Mouse (Mus musculus): ENCODE measurements at regions not wholly inside any gene's neighbourhood (a gene's known extent, or its start where the extent isn't known, plus 50 kb on each side); places are given as distances from the start of the nearest gene placed in this dataset.

DNA sequence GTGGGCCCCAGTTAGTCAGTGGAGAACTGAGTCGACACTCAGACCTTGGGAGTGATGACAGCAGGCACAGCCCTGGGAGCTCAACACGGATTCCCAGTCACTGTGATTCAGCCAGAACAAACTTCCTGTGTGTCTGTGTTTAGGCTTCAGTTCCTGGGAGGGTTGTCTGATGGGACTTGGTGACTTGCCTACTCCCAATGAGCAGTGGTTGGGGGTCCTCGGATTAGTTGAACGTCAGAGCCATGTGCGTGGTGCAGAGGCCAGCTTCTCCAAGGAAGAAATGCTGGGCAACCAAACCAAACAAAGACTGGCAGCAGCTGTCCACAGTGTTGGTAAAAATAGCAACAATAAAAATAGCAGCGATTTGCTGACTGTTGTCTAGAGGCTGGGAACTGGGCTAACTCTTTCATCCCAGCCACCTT is 152.7 kb downstream of the Zfp706 start:
- no peak overlapping the region; the same call in none of the 2 replicates for H3K9ac ChIP-seq (ENCODE audit: low read depth, low read length)
- ATAC-seq (replicated peaks; ENCODE audit: insufficient number of reproducible peaks, low FRiP score, low TSS enrichment): peak; percentile 57; the same call in 1 of the 2 replicates
- H3K4me3 ChIP-seq (ENCODE audit: low read depth, low read length): no peak overlapping the region
- H3K27me3 ChIP-seq (ENCODE audit: control insufficient read depth, insufficient read depth, low read length): no peaks in the 10 kb centered on the region
- H3K36me3 ChIP-seq (ENCODE audit: control insufficient read depth, insufficient read depth, low read length): no peaks in the 10 kb centered on the region
- H3K9me3 ChIP-seq (replicated peaks; ENCODE audit: control insufficient read depth, low read length): no peaks in the 10 kb centered on the region
- H3K4me2 ChIP-seq: peak overlapping the region; percentile 40
- WGBS (ENCODE audit: insufficient replicate concordance): 14% methylated on average over 6 of the region's 6 CpGs
- H3K4me1 ChIP-seq (ENCODE audit: control insufficient read depth, insufficient read depth, low read length): peaks cover 18% of the 10 kb centered on the region
- H3K27ac ChIP-seq (ENCODE audit: low read depth, low read length): peak overlapping the region; percentile 95

DNA sequence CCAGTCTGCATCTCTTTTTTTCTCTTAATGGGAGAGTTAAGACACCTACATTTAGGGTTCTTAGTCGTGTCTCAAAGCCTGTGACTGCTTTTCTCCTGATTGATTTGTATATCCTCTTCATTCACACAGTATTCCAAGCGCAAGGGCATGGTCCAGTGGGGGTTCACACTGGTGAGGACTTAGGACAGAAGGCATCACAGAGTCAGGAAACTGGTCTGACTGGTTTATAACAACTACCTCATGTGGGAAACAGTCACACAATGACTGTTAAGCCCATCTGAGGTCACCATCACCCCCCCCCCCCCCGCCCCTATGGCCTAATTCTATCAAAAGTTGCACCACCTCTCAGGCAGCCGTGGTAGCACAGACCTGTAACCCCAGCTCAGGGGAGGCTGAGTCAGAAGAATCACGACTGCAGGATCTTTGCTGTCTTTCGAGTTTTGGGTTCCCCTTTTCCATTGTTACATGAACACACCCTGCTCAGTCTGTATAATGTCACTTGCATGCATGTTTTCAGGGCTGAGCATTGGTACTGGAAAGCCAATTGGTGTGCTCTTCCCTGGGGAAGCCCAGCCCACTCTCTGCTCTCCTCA is 155.2 kb downstream of the Zfp706 start:
- ATAC-seq (replicated peaks; ENCODE audit: insufficient number of reproducible peaks, low FRiP score, low TSS enrichment): no peak
- H3K9me3 ChIP-seq (replicated peaks; ENCODE audit: control insufficient read depth, low read length): no peaks in the 10 kb centered on the region
- no peak overlapping the region for H3K27ac ChIP-seq (ENCODE audit: low read depth, low read length)
- no peaks in the 10 kb centered on the region for H3K27me3 ChIP-seq (ENCODE audit: control insufficient read depth, insufficient read depth, low read length)
- no peaks in the 10 kb centered on the region for H3K36me3 ChIP-seq (ENCODE audit: control insufficient read depth, insufficient read depth, low read length)
- no peak overlapping the region for H3K4me2 ChIP-seq
- H3K4me3 ChIP-seq (ENCODE audit: low read depth, low read length): no peak overlapping the region
- H3K9ac ChIP-seq (ENCODE audit: low read depth, low read length): no peak overlapping the region
- peaks cover 25% of the 10 kb centered on the region for H3K4me1 ChIP-seq (ENCODE audit: control insufficient read depth, insufficient read depth, low read length)
- 53% methylated on average over 6 of the region's 6 CpGs for WGBS (ENCODE audit: insufficient replicate concordance)

DNA sequence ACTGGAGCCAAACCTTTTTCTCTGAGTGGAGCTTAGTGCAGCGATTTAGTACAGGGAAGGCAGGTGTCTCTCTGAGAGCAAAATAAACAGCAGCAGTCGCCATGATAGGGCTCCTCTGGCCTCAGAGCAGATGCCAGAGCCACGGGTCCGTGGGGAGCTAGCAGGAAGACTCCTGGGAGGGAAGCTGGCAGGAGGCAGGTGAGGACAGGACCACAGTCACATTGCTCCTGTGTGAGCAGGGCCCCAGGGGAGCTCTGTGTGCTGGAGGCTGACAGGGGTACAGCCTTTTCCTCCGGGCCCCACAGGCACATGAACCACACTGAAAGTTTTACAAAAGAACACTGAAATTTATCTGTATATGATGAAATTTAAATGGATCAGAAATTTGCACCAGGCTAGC is 159.3 kb downstream of the Zfp706 start:
- Histone ChIP-seq H3K4me2 (no peak overlapping the region), H3K27me3 (ENCODE audit: control insufficient read depth, insufficient read depth, low read length) (no peaks in the 10 kb centered on the region), H3K36me3 (ENCODE audit: control insufficient read depth, insufficient read depth, low read length) (no peaks in the 10 kb centered on the region), H3K9ac (ENCODE audit: low read depth, low read length) (no peak overlapping the region), H3K9me3 (replicated peaks; ENCODE audit: control insufficient read depth, low read length) (no peaks in the 10 kb centered on the region), H3K4me1 (ENCODE audit: control insufficient read depth, insufficient read depth, low read length) (peaks cover 24% of the 10 kb centered on the region), H3K4me3 (ENCODE audit: low read depth, low read length) (no peak overlapping the region), H3K27ac (ENCODE audit: low read depth, low read length) (no peak overlapping the region)
- no peak for ATAC-seq (replicated peaks; ENCODE audit: insufficient number of reproducible peaks, low FRiP score, low TSS enrichment)
- 43% methylated on average over 5 of the region's 5 CpGs for WGBS (ENCODE audit: insufficient replicate concordance)

DNA sequence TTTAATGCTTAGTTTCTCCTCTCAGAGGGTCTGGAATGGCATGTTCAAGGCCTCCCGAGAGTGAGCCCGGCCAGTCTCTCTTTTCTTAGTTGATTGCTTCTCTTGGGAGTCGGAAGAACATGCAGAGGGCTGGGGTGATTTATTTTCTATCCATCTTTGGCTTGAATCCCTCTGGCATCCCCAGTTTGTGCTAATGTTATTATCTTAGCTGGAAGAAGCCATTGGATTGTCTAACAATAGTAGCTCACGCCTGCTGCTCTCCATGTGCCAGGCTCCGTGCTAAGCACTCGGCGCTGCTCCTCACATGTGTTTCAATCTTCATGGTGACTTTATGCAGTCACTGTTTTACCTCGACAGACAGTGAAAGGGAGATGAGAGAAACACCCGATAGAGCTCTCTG is 160.8 kb downstream of the Zfp706 start:
- no peaks in the 10 kb centered on the region for H3K9me3 ChIP-seq (replicated peaks; ENCODE audit: control insufficient read depth, low read length)
- H3K27ac ChIP-seq (ENCODE audit: low read depth, low read length): no peak overlapping the region
- H3K9ac ChIP-seq (ENCODE audit: low read depth, low read length): no peak overlapping the region
- H3K4me3 ChIP-seq (ENCODE audit: low read depth, low read length): no peak overlapping the region
- no peak for ATAC-seq (replicated peaks; ENCODE audit: insufficient number of reproducible peaks, low FRiP score, low TSS enrichment)
- no peak overlapping the region for H3K4me2 ChIP-seq
- no peaks in the 10 kb centered on the region for H3K27me3 ChIP-seq (ENCODE audit: control insufficient read depth, insufficient read depth, low read length)
- WGBS (ENCODE audit: insufficient replicate concordance): 71% methylated on average over 9 of the region's 9 CpGs
- H3K4me1 ChIP-seq (ENCODE audit: control insufficient read depth, insufficient read depth, low read length): peaks cover 38% of the 10 kb centered on the region
- H3K36me3 ChIP-seq (ENCODE audit: control insufficient read depth, insufficient read depth, low read length): no peaks in the 10 kb centered on the region

All from heart, embryonic 11.5 days (tissue).